Mouse (Mus musculus) olfactory bulb, adult 2 months (tissue): ENCODE data around the gene Sec24c.

Experiments
- CTCF ChIP-seq: fragments of 200-500 bp; IDR thresholded peaks from 2 replicates; pipeline ENCODE4 v1.5.1; 2012; ENCODE audit warnings: low read depth, mild to moderate bottlenecking, low read length, moderate library complexity; ENCODE audit not compliant: insufficient read depth
- POLR2A ChIP-seq: fragments of 200-500 bp; IDR thresholded peaks from 2 replicates; pipeline ENCODE4 v1.6.1; 2012; ENCODE audit warnings: mild to moderate bottlenecking, low read depth, low read length, moderate library complexity; ENCODE audit not compliant: insufficient read depth

- TF ChIP-seq POLR2A: no peak
- TF ChIP-seq CTCF: no peak
Observed at GRCm38 (mm10) chr14:20700362-20700761, 26.3 kb downstream of the Sec24c start.
